Mouse (Mus musculus) spleen, adult 2 months (tissue): ENCODE measurements around the gene Cdh11. TPM values are rescaled to one million over a fixed set of nuclear protein-coding genes. Genes with fewer than 3 reads are reported as not detected.

Experiments used
- DNase-seq, 2 experiments: peaks; one replicate each; pipeline versions ENCODE4 v3.0.0 to v3.0.0-alpha.2; 2012 to 2021; ENCODE audit warnings: low spot score in 2 of 2, low read depth in 1 of 2
- H3K27ac ChIP-seq: fragments of 200-500 bp; 2 replicates; pipeline ENCODE4 v1.5.1; 2012; ENCODE audit warnings: low read length, inconsistent platforms; ENCODE audit not compliant: insufficient read depth
- H3K27me3 ChIP-seq: fragments of 200-500 bp; 2 replicates; pipeline ENCODE4 v1.6.1; 2012; ENCODE audit warnings: mild to moderate bottlenecking, moderate library complexity, low read length, inconsistent platforms; ENCODE audit not compliant: control insufficient read depth, insufficient read depth
- H3K36me3 ChIP-seq: fragments of 200-500 bp; 2 replicates; pipeline ENCODE4 v1.6.1; 2012; ENCODE audit warnings: mild to moderate bottlenecking, low read length, inconsistent platforms; ENCODE audit not compliant: control insufficient read depth, insufficient read depth
- H3K4me1 ChIP-seq: fragments of 200-500 bp; 2 replicates; pipeline ENCODE4 v1.6.1; 2011; ENCODE audit warnings: inconsistent platforms; ENCODE audit not compliant: control insufficient read depth, insufficient read depth, insufficient read length
- H3K4me3 ChIP-seq: fragments of 200-500 bp; 2 replicates; pipeline ENCODE4 v1.5.1; 2011; ENCODE audit warnings: mild to moderate bottlenecking, inconsistent platforms; ENCODE audit not compliant: insufficient read depth, insufficient read length; ENCODE audit errors: extremely low read depth
- CTCF ChIP-seq: fragments of 200-500 bp; IDR thresholded peaks from 2 replicates; pipeline ENCODE4 v1.5.1; 2011; ENCODE audit warnings: mild to moderate bottlenecking, inconsistent platforms; ENCODE audit not compliant: insufficient read depth, insufficient read length, insufficient replicate concordance; ENCODE audit errors: extremely low read depth
- POLR2A ChIP-seq: fragments of 200-500 bp; IDR thresholded peaks from 2 replicates; pipeline ENCODE4 v1.6.1; 2011; ENCODE audit warnings: low read depth, low read length, inconsistent platforms
- WGBS: fragments of 180-500 bp; shearing (Covaris S2); methylation state at CpG from one replicate; pipeline ENCODE4 v1.1.7; 2018; 5-methylcytosine and 5-hydroxymethylcytosine counted together
- polyA plus RNA-seq: library from polyadenylated mRNA; depleted of rRNA; stranded (reverse); fragments of >200 nt; gene quantifications from 2 replicates; pipeline ENCODE4 v1.2.3, GENCODE M21; 2012

The Cdh11 gene
- polyA plus RNA-seq, 1 experiment = 4.6 TPM

DNA sequence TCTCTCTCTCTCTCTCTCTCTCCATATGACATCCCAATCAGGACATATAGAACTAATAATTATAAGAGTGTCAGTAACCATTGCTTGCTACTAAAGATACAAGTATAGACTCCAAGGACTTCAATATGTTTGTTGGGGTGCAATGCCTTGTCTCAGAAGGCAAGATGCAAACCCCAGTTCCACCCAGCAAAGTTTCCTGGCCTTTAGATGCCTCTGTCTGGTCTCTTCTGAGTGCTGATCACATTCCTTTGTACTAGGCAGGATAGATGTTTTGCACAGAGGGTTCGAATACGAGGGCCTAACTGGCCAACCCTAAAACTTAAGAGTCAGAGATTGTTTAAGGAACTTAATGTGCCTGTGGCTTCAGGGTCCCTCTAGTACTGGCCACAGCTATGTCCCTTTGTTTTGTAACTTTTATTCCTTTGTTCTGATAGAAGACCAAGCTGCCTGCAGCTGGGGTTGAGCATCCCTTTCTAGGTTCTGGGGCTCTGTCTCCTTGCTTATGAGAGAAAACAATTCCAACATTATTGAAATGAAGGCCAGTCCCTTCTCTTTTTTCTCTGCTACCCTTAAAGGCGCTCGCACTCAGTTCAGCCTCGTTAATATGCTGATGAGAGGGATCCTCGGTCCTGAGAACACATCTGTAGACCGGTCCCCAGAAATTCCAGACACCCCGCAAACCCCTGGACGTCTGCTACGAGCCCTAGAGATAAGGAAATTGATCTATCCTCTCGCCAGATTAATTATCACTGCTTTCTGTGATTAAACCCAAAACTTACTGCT, 2.5 kb downstream of the Cdh11 start:
- H3K36me3 ChIP-seq = no peaks in the 10 kb centered on the region
- no peak for DNase-seq
- no peaks in the 10 kb centered on the region for H3K4me1 ChIP-seq
- 13% methylated on average over 11 of the region's 11 CpGs for WGBS
- H3K4me3 ChIP-seq = no peak overlapping the region
- peaks cover 17% of the 10 kb centered on the region for H3K27me3 ChIP-seq
- TF ChIP-seq CTCF (no peak), POLR2A (no peak)
- no peak overlapping the region for H3K27ac ChIP-seq

DNA sequence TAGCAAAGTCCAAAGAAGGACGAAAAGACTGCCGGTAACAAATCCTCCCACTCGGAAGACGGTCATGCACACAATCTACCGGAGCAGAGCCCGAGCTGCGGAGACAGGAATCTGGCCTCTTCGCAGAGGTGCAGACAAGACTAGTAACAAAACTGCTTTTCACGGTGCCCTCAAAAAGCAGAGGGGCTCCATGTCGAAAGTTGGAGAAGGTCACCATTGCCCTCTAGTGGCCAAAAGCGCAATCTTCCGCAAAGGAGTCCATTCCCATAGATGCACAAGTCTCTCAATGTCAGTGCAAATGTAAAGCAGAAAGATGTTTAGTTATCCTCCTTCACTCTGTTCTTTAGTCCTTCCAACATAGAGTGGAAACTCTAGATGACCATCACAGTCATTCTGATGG, 4.5 kb downstream of the Cdh11 start:
- no peaks in the 10 kb centered on the region for H3K4me1 ChIP-seq
- H3K36me3 ChIP-seq = no peaks in the 10 kb centered on the region
- DNase-seq = no peak
- H3K4me3 ChIP-seq = no peak overlapping the region
- 8% methylated on average over 12 of the region's 12 CpGs for WGBS
- TF ChIP-seq POLR2A = no peak
- no peak for TF ChIP-seq CTCF
- H3K27me3 ChIP-seq = peaks cover 17% of the 10 kb centered on the region
- H3K27ac ChIP-seq = no peak overlapping the region

DNA sequence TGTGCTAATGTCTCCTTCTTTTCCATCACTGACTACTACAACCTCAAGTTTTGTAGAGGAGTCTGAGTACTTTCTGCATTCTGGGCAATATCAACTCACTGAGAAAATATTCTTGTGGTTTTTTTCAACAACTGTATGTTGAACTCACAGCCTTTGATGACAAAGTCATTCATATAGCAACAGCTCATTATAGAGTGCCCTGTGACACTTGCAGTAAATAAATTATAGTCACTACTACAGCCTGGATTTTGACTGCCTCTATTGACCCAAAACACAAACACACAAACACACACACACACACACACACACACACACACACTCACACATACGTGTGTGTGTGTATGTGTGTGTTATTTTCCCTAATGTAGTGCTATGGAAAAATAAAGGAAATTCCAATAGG, 10.8 kb downstream of the Cdh11 start:
- H3K36me3 ChIP-seq = no peaks in the 10 kb centered on the region
- no peaks in the 10 kb centered on the region for H3K27me3 ChIP-seq
- DNase-seq = no peak
- TF ChIP-seq CTCF (no peak), POLR2A (no peak)
- no peak overlapping the region for H3K27ac ChIP-seq
- no peak overlapping the region for H3K4me3 ChIP-seq
- H3K4me1 ChIP-seq = no peaks in the 10 kb centered on the region
- 85% methylated on average over 1 of the region's 1 CpGs for WGBS

DNA sequence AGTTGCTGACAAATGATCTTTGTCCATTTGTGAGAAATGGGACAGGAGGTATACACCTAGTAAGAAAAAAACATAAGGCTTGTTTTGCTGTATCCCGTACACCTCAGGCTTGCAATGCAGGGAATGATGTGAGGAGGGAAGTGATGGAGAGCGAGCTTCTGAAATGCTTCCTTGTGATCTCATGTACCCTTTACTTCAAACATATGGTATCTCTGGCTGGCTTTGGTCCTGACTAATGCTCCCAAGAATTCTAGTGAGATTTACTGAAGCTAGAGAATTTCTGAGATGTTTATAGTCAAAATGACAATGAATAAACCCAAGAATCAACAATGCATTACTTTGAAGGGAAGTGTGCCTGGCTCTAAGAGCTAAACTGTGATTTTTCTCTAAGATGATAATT, 14.0 kb downstream of the Cdh11 start:
- DNase-seq = no peak
- WGBS = 89% methylated on average over 2 of the region's 2 CpGs

DNA sequence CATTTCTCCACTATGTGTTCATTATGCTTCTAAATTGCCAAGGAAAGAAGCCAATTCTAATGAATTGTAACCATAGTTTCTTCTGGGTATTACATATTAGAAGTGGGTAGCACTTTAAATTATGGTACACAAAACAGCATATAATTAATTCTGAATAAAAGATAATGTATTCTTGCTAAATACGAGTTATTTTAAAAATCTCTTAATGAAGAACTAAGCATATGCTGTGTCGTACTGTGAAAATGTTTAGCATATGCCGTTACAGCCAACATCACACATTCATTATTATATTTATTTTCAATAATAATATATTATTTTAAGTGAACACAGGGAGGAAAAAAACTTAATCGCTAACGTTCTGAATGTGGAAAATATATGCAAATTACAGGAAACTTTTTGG, 31.6 kb downstream of the Cdh11 start:
- no peaks in the 10 kb centered on the region for H3K4me1 ChIP-seq
- no peak for DNase-seq
- no peaks in the 10 kb centered on the region for H3K27me3 ChIP-seq
- TF ChIP-seq POLR2A = no peak
- TF ChIP-seq CTCF = no peak
- no peak overlapping the region for H3K4me3 ChIP-seq
- H3K36me3 ChIP-seq = no peaks in the 10 kb centered on the region
- H3K27ac ChIP-seq = no peak overlapping the region
- WGBS = 92% methylated on average over 5 of the region's 5 CpGs

More for the DNA sequence above, 14.0 kb downstream of the Cdh11 start:
- H3K27ac ChIP-seq = no peak overlapping the region
- H3K36me3 ChIP-seq = no peaks in the 10 kb centered on the region
- no peaks in the 10 kb centered on the region for H3K27me3 ChIP-seq
- TF ChIP-seq POLR2A (no peak), CTCF (no peak)
- no peaks in the 10 kb centered on the region for H3K4me1 ChIP-seq
- no peak overlapping the region for H3K4me3 ChIP-seq

DNA sequence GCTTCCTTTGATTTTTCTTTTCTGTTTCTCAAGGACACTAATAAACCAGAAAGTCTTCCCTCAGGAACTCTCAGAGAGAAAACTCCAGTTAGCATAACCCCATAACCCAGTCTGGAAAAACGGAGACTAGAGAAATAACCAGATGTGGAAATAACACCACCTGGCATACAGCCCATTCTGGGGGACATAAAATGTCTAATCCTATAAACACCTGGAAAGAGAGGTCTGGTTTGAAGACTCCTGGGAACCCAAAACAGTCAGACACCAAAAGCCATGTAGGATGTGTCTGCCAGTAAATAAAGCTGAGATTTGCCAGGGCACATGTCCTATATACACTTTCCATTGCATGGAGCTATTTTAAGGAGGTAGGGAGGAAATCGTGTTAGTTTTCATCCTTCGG, 42.5 kb downstream of the Cdh11 start:
- Histone ChIP-seq H3K4me1 (no peaks in the 10 kb centered on the region), H3K4me3 (no peak overlapping the region), H3K27ac (no peak overlapping the region), H3K27me3 (no peaks in the 10 kb centered on the region), H3K36me3 (no peaks in the 10 kb centered on the region)
- TF ChIP-seq POLR2A (no peak), CTCF (no peak)
- 77% methylated on average over 3 of the region's 3 CpGs for WGBS
- no peak for DNase-seq

DNA sequence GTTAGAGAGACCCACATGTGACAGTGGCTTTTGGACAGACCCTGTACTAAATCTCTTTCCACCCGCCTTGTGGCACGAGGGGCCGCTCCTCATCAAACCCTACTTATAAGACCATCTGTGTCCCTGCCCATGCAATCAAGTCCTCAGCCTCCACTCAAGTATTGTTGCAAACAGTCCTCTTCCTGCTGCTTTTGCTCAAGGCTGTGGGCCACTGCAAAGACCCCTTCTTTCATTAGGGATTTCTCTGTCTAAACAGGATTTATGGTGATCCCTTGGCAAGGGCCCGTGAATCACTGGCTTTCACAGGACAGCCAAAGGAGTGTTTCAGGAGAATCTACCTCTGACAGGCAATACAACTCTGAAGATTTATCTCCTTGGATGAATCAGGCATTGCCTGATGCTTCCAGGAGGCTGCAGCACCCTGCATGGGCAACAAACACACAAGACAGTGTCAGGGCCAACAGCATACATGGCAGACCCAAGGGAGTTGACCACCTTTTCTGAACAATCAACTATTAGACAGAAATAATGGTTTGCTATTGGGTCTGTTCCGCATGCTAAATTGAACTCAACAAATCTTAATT, 43.3 kb downstream of the Cdh11 start:
- H3K27me3 ChIP-seq = no peaks in the 10 kb centered on the region
- no peak overlapping the region for H3K27ac ChIP-seq
- H3K4me3 ChIP-seq = no peak overlapping the region
- 82% methylated on average over 5 of the region's 5 CpGs for WGBS
- DNase-seq = no peak
- no peaks in the 10 kb centered on the region for H3K4me1 ChIP-seq
- no peaks in the 10 kb centered on the region for H3K36me3 ChIP-seq
- TF ChIP-seq CTCF (no peak), POLR2A (no peak)
